Mouse (Mus musculus): ENCODE data around the gene Syt1. TPM values are rescaled to one million over a fixed set of nuclear protein-coding genes. Genes with fewer than 3 reads are reported as not detected.

The Syt1 gene
- polyA plus RNA-seq, 1 experiment from 2014 or later, result 0.25 TPM

- Histone ChIP-seq H3K27me3 (ENCODE audit: insufficient read depth, low read length) (no peaks in the 10 kb centered on the region), H3K4me2 (no peak overlapping the region), H3K4me3 (ENCODE audit: low read depth, low read length) (no peak overlapping the region), H3K9ac (no peak overlapping the region), H3K4me1 (ENCODE audit: insufficient read depth) (no peaks in the 10 kb centered on the region), H3K36me3 (ENCODE audit: insufficient read depth) (no peaks in the 10 kb centered on the region), H3K27ac (ENCODE audit: low read depth) (no peak overlapping the region), H3K9me3 (ENCODE audit: low read depth, low read length) (peaks cover 6% of the 10 kb centered on the region; the same call in 1 of the 2 replicates)
- DNase-seq (no peak), ATAC-seq (ENCODE audit: insufficient read depth) (no peak)
- TF ChIP-seq CTCF (IDR thresholded peaks at IDR 0.05; ENCODE audit: low read depth), result no peak
- WGBS, result 40% methylated on average over 8 of the region's 8 CpGs
Measured at GRCm38 (mm10) chr10:108601672-108602412, 408.9 kb downstream of the Syt1 start.

GRCm38 (mm10) chr10:108600693-108601092 is 410.1 kb downstream of the Syt1 start:
- Histone ChIP-seq H3K27ac (ENCODE audit: low read depth) (no peak overlapping the region), H3K36me3 (ENCODE audit: insufficient read depth) (no peaks in the 10 kb centered on the region), H3K9ac (no peak overlapping the region), H3K4me1 (ENCODE audit: insufficient read depth) (peaks cover 3% of the 10 kb centered on the region; the same call in 1 of the 2 replicates), H3K4me3 (ENCODE audit: low read depth, low read length) (no peak overlapping the region), H3K27me3 (ENCODE audit: insufficient read depth, low read length) (no peaks in the 10 kb centered on the region), H3K4me2 (no peak overlapping the region), H3K9me3 (ENCODE audit: low read depth, low read length) (peaks cover 6% of the 10 kb centered on the region; the same call in 1 of the 2 replicates)
- ATAC-seq (ENCODE audit: insufficient read depth) (no peak), DNase-seq (no peak)
- 78% methylated on average over 9 of the region's 9 CpGs for WGBS
- no peak for TF ChIP-seq CTCF (IDR thresholded peaks at IDR 0.05; ENCODE audit: low read depth)

GRCm38 (mm10) chr10:108597385-108597784 is 413.4 kb downstream of the Syt1 start:
- no peak overlapping the region for H3K9ac ChIP-seq
- ATAC-seq (ENCODE audit: insufficient read depth) (no peak), DNase-seq (no peak)
- peaks cover 5% of the 10 kb centered on the region; the same call in 1 of the 2 replicates for H3K4me1 ChIP-seq (ENCODE audit: insufficient read depth)
- H3K36me3 ChIP-seq (ENCODE audit: insufficient read depth), result no peaks in the 10 kb centered on the region
- H3K27ac ChIP-seq (ENCODE audit: low read depth), result no peak overlapping the region
- H3K27me3 ChIP-seq (ENCODE audit: insufficient read depth, low read length), result no peaks in the 10 kb centered on the region
- no peak overlapping the region for H3K4me3 ChIP-seq (ENCODE audit: low read depth, low read length)
- no peak overlapping the region for H3K4me2 ChIP-seq
- WGBS, result 93% methylated on average over 1 of the region's 1 CpGs
- peak; percentile 47 for TF ChIP-seq CTCF (IDR thresholded peaks at IDR 0.05; ENCODE audit: low read depth)
- H3K9me3 ChIP-seq (ENCODE audit: low read depth, low read length), result peaks cover 6% of the 10 kb centered on the region; the same call in 1 of the 2 replicates

DNA sequence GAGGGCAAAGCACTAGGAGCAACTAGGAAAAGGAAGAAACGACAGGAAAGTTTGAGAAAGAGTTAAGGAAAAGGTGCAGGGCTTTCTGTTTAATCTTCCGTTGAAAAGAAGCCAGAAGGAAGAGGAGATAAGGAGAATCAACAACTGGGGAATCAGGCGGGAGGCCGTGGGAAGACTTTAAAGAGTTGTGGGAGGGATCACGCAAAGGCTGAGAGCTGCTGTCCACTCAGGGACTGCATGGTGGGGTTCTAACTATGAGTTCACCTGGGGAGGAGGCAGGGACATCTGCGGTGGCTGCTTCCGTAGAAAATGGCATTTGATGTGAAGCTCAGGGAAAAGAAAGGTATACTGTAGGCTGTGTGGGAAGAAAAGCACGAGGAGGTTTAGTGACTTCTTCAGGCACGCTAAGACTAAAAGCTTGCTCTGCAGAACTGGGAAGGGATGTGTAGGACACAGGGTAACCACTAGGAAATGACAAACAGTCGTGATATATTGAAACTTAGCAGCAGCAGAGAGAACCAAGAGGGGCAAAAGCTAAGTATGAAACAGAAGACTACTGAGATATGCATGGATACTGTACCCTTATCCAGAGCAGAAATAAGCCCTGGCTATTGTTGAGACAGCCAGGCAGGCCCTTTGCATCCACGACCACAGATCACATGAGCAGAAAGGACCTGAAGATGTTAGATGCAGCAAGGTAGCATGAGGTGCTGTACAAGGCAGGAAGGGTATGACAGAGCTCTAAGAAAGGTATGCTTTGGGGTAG is 414.4 kb downstream of the Syt1 start:
- Histone ChIP-seq H3K4me3 (ENCODE audit: low read depth, low read length) (no peak overlapping the region), H3K4me2 (peak overlapping the region; percentile 36), H3K36me3 (ENCODE audit: insufficient read depth) (no peaks in the 10 kb centered on the region), H3K9ac (no peak overlapping the region), H3K4me1 (ENCODE audit: insufficient read depth) (peaks cover 5% of the 10 kb centered on the region; the same call in 1 of the 2 replicates), H3K27me3 (ENCODE audit: insufficient read depth, low read length) (no peaks in the 10 kb centered on the region), H3K9me3 (ENCODE audit: low read depth, low read length) (peaks cover 6% of the 10 kb centered on the region; the same call in 1 of the 2 replicates), H3K27ac (ENCODE audit: low read depth) (no peak overlapping the region)
- DNase-seq (peak; percentile 27), ATAC-seq (ENCODE audit: insufficient read depth) (no peak; the same call in 1 of the 2 replicates)
- WGBS, result 23% methylated on average over 11 of the region's 11 CpGs
- TF ChIP-seq CTCF (IDR thresholded peaks at IDR 0.05; ENCODE audit: low read depth), result no peak

DNA sequence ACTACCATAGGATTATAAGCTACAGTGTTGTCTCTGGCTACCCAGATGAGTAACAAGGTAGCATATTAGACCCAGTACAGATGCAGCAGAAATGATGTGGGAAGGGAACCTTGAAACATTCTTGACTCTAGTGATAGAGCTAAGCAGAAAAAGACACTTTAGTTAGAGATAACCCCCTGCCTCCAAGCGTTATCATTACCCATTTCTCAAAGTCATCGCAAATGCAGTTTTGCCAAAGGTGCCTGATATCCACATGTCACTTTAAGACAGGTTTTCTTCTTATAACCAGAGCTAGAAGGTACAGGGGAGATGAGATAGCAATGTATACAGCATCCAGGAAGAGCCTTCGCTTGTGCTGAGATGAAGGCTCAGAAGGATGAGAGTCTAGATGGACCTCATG is 421.4 kb downstream of the Syt1 start:
- TF ChIP-seq CTCF (IDR thresholded peaks at IDR 0.05; ENCODE audit: low read depth), result no peak
- H3K27me3 ChIP-seq (ENCODE audit: insufficient read depth, low read length), result no peaks in the 10 kb centered on the region
- no peak overlapping the region for H3K9ac ChIP-seq
- H3K4me3 ChIP-seq (ENCODE audit: low read depth, low read length), result no peak overlapping the region
- H3K9me3 ChIP-seq (ENCODE audit: low read depth, low read length), result no peaks in the 10 kb centered on the region
- DNase-seq (no peak), ATAC-seq (ENCODE audit: insufficient read depth) (no peak)
- H3K36me3 ChIP-seq (ENCODE audit: insufficient read depth), result no peaks in the 10 kb centered on the region
- no peak overlapping the region for H3K4me2 ChIP-seq
- no peak overlapping the region for H3K27ac ChIP-seq (ENCODE audit: low read depth)
- 66% methylated on average over 3 of the region's 3 CpGs for WGBS
- H3K4me1 ChIP-seq (ENCODE audit: insufficient read depth), result no peaks in the 10 kb centered on the region

DNA sequence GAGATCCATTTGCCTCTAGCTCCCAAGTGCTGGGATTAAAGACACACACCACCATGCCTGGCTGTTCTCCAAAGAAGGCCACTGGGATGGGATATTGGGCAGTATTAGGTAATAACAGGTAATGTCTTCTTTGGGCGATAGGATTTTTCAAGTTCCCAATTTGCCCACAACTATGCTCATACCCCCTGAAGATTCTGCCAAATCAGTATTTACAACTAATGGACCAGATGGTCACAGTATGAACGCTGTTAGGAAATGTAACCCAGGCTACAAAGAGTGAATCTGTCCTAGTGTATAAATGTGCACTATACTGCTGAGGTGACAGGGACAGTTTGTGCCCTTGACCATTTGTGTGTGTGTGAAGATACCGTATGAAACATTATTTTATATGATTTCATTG is 421.9 kb downstream of the Syt1 start:
- no peak for ATAC-seq (ENCODE audit: insufficient read depth)
- H3K36me3 ChIP-seq (ENCODE audit: insufficient read depth), result no peaks in the 10 kb centered on the region

DNA sequence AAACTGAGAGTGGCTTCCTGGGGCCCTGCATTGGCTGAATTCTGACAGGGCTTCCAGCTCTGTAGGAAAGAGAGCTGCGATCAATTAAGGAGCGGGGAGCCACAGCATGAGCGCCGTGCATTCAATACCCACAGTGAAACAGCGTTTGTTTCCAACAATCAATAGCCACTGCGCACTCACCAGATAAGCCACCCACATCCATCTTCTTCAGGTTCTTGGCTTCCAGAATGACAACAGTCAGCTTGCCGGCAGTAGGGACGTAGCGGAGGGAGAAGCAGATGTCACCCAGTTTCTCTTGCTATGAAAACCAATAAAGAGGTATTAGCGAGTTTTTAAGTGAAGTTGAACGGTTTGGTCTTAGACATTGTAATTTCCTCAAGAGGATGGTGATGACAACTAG is 427.1 kb downstream of the Syt1 start:
- no peaks in the 10 kb centered on the region for H3K9me3 ChIP-seq (ENCODE audit: low read depth, low read length)
- H3K4me2 ChIP-seq, result no peak overlapping the region
- TF ChIP-seq CTCF (IDR thresholded peaks at IDR 0.05; ENCODE audit: low read depth), result no peak
- no peaks in the 10 kb centered on the region for H3K27me3 ChIP-seq (ENCODE audit: insufficient read depth, low read length)
- no peaks in the 10 kb centered on the region for H3K4me1 ChIP-seq (ENCODE audit: insufficient read depth)
- no peak for ATAC-seq (ENCODE audit: insufficient read depth)
- WGBS, result 26% methylated on average over 11 of the region's 11 CpGs
- no peak for DNase-seq
- no peaks in the 10 kb centered on the region for H3K36me3 ChIP-seq (ENCODE audit: insufficient read depth)
- no peak overlapping the region for H3K9ac ChIP-seq
- H3K4me3 ChIP-seq (ENCODE audit: low read depth, low read length), result no peak overlapping the region
- no peak overlapping the region for H3K27ac ChIP-seq (ENCODE audit: low read depth)

More for the DNA sequence above, 421.9 kb downstream of the Syt1 start:
- WGBS, result 86% methylated on average over 3 of the region's 3 CpGs
- no peak for DNase-seq
- Histone ChIP-seq H3K4me2 (no peak overlapping the region), H3K9ac (no peak overlapping the region), H3K27ac (ENCODE audit: low read depth) (no peak overlapping the region), H3K4me3 (ENCODE audit: low read depth, low read length) (no peak overlapping the region), H3K4me1 (ENCODE audit: insufficient read depth) (no peaks in the 10 kb centered on the region), H3K9me3 (ENCODE audit: low read depth, low read length) (no peaks in the 10 kb centered on the region), H3K27me3 (ENCODE audit: insufficient read depth, low read length) (no peaks in the 10 kb centered on the region)
- TF ChIP-seq CTCF (IDR thresholded peaks at IDR 0.05; ENCODE audit: low read depth), result no peak

Data from lung, embryonic 14.5 days (tissue).